Mouse (Mus musculus) CH12F3 (cell line): ENCODE measurements around the gene Krcc1.

ENCODE experiments used
- in situ Hi-C: fragments of 300-500 bp; cut with MboI; formaldehyde crosslinking; loops from 2 replicates; pipeline ENCODE4 v1.14.3; 2020; ENCODE audit warnings: low sequenced_read_pairs

Gene Krcc1

GRCm38 (mm10) chr6:71271389-71272315, at the start of gene Krcc1:
TSS of gene Krcc1 (plus strand) at chr6:71271677.
- in situ Hi-C loops: no loop called here

- in situ Hi-C loops: no loop called here
Measured at GRCm38 (mm10) chr6:71224184-71224943, 47.1 kb upstream of the Krcc1 start.

GRCm38 (mm10) chr6:71226544-71226943, 44.9 kb upstream of the Krcc1 start:
- in situ Hi-C loops: no loop called here

- in situ Hi-C loops: no loop called here
Measured at GRCm38 (mm10) chr6:71227157-71227770, 44.2 kb upstream of the Krcc1 start.

DNA sequence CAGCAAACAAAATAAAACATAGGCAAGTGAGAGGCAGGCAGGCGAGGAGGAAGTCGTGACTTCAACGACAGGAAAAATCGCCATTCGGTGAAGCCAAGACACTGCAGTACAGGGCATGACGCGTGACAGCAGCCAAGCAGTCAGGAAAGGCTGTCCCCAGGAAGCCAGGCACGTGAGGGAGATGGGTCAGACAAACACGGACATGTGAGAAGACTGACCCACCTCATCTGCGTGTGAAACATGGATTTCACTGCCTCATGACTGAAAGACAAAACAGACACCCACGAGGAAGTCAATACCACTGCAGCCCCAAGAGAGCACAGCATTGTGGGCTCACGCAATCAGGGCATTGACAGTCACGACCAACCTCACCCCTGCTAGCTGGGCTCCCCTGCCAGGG, 36.4 kb upstream of the Krcc1 start:
- in situ Hi-C loops: no loop called here

DNA sequence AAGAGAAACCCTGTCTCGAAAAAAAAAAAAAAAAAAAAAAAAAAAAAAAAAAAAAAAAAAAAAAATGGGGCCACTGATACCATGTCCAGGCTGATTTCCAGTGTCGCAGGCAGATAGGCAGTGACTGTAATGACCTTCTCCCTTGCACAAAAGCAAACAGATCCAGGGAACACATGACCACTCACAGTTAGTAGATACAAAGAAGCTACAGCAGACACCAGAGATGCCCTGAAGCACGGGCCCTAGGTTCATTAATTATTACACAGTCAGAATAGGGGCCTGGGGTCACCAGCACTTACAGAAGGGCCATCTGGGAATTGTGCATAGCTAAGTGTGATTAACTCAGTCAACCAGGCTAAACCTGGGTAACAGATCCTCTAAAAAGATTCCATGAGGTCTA, 35.5 kb upstream of the Krcc1 start:
- in situ Hi-C loops: no loop called here

- in situ Hi-C loops: no loop called here
Measured at GRCm38 (mm10) chr6:71236506-71236905, 35.0 kb upstream of the Krcc1 start.

- in situ Hi-C loops: no loop called here
Measured at GRCm38 (mm10) chr6:71237031-71237431, 34.4 kb upstream of the Krcc1 start.

DNA sequence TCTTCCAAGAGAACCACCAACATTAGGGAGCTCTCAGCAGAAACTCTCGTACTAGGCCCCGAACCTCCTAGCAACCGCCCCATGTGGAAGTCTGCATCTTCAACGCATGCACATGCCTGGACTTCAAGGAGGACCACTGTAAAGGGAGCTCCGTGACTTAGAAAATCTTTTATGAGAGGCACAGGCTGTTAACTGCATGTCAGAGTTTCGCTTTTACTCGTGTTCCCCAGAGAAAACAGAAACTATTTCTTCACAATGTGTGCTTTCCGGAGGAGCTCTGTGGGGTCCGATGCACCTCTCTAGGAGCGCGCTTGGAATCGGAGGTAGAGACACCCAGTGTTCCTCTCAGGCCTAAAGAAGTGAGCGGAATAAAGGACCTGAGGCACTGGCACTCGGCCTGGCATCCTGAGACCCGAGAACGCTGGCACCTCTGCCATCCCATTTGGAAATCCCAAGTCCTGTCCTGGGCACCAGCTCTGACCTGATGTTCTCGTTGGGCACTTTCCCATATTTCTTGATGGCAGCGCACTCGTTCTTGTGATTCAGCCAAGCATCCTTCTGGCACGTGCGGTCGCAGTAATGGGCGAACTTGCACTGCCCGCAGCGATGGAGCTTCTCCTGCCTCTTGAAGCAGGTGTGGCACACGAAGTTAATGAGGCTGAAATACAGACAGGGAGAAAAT, 32.3 kb upstream of the Krcc1 start:
- in situ Hi-C loops: no loop called here

- in situ Hi-C loops: no loop called here
Measured at GRCm38 (mm10) chr6:71240831-71241230, 30.6 kb upstream of the Krcc1 start.

DNA sequence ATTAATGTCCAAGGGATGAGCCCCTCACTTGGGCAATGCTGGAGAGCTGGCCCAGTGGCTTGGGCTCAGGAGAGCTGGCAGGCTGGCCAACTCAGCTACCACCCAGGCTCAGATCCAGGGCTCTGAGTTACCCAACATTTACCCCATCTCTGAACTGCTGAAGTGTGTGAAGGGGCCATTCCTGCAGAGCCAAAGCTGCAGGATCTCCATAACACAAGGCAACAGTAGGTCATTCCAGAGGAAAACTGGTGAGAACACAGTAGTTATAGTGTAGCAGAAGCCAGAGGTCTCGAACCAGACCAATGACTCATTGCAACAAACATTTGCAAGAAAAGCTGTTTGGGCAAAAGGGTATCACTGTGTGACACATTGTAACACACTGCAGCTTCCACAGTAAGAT, 28.7 kb upstream of the Krcc1 start:
- in situ Hi-C loops: no loop called here

- in situ Hi-C loops: no loop called here
Measured at GRCm38 (mm10) chr6:71243258-71243657, 28.2 kb upstream of the Krcc1 start.

GRCm38 (mm10) chr6:71248420-71248819, 23.1 kb upstream of the Krcc1 start:
- in situ Hi-C loops: no loop called here

- in situ Hi-C loops: no loop called here
Measured at GRCm38 (mm10) chr6:71249615-71250014, 21.9 kb upstream of the Krcc1 start.

GRCm38 (mm10) chr6:71250951-71251350, 20.5 kb upstream of the Krcc1 start:
- in situ Hi-C loops: no loop called here

DNA sequence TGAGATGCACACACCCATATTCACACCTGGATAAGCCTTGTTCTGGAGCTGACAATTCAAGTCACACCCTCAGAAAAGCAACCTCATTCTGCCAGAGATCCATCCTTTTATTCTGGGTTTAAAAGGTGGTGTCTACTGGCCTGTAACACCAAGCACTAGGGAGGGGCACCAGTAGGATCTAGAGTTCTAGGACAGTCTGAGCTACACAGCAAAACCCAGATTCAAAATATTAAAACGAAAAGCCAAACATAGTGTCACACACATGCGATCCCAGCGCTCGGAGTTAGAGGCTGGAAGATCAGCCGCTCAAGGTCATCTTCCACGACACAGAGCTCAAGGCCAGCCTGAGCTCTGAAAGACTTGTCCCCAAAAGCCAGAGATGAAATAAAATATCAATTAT, 17.0 kb upstream of the Krcc1 start:
- in situ Hi-C loops: no loop called here

- in situ Hi-C loops: no loop called here
Measured at GRCm38 (mm10) chr6:71256166-71256565, 15.3 kb upstream of the Krcc1 start.

- in situ Hi-C loops: no loop called here
Measured at GRCm38 (mm10) chr6:71257375-71257774, 14.1 kb upstream of the Krcc1 start.

- in situ Hi-C loops: no loop called here
Measured at GRCm38 (mm10) chr6:71258562-71258961, 12.9 kb upstream of the Krcc1 start.

DNA sequence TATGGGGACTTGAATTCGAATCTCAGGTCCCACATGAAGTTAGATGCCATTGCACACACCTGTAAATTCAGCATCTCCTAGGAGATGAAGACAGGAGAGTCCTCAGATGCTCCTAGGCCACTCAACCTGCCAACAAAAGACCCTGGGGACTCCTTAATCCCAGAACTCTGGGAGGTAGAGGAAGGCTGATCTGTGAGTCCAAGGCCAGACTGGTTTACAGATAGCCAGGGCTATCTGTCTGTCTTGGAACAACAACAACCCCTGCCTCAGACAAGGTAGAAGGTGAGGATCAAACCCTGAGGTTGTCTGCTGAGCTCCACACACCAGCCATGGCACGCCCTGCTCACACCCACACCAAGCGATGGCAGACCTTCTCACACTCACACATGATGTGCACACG, 12.3 kb upstream of the Krcc1 start:
- in situ Hi-C loops: no loop called here

DNA sequence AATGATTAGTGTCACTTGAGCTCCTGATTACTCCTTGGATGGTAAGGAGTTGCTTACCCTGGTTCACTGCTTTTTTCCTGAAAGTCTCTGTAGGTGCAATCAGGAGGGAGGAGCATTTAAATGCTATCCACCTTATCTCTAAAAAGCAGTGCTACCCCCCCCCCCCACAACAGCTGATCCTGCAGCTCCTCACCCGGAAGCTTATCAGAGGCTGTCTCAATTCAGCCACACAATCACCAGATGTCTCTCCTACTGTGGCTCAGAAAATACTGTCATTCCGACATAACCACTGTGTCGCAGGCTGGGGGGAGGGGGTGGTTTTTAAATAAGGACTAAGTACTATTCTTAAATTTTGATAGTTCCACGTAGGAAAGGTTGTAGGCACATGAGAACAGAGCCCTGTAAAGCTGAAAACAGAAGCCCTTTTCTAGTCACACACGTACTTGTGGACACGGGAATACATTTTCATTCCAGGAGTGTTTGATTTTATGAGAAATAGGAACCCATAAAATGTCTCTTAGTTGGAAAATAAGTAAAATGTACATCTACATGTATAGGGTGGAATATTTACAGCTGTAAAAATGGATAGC, 11.3 kb upstream of the Krcc1 start:
- in situ Hi-C loops: no loop called here
